Mouse (Mus musculus) hindbrain, embryonic 11.5 days (tissue): ENCODE measurements around the gene Golga2. TPM values are rescaled to one million over a fixed set of nuclear protein-coding genes. Genes with fewer than 3 reads are reported as not detected.
A peak's percentile ranks its signal among the peaks of the same experiment; 100 is the strongest.

Source experiments
- ATAC-seq: fragments of 200-750 bp; cut with Nextera tagmentation; 2 replicates; pipeline ENCODE4 v1.8.0; 2017; ENCODE audit warnings: mild to moderate bottlenecking, moderate TSS enrichment, moderate library complexity; ENCODE audit not compliant: low FRiP score
- DNase-seq: peaks from one replicate; pipeline ENCODE4 v3.0.0-alpha.2; 2015; ENCODE audit warnings: low spot score
- H3K27ac ChIP-seq: fragments of 300-500 bp; sonication (generic); 2 replicates; pipeline ENCODE4 v1.5.1; 2014; ENCODE audit warnings: mild to moderate bottlenecking, low read depth, low read length
- H3K27me3 ChIP-seq: fragments of 300-500 bp; sonication (generic); 2 replicates; pipeline ENCODE4 v1.6.1; 2014; ENCODE audit warnings: mild to moderate bottlenecking, low read length, moderate library complexity, mixed read lengths; ENCODE audit not compliant: control insufficient read depth, insufficient read depth
- H3K36me3 ChIP-seq: fragments of 300-500 bp; sonication (generic); 2 replicates; pipeline ENCODE4 v1.6.1; 2014; ENCODE audit warnings: mild to moderate bottlenecking, low read length, moderate library complexity, mixed read lengths; ENCODE audit not compliant: control insufficient read depth, insufficient read depth
- H3K4me1 ChIP-seq: fragments of 300-500 bp; sonication (generic); replicated peaks from 2 replicates; pipeline ENCODE4 v1.6.1; 2014; ENCODE audit warnings: low read length, mixed read lengths; ENCODE audit not compliant: control insufficient read depth, insufficient read depth
- H3K4me2 ChIP-seq: fragments of 300-500 bp; sonication (generic); replicated peaks from 2 replicates; pipeline ENCODE4 v1.6.1; 2014; ENCODE audit warnings: mild to moderate bottlenecking, low read depth, low read length
- H3K4me3 ChIP-seq: fragments of 300-500 bp; sonication (generic); 2 replicates; pipeline ENCODE4 v1.5.1; 2014; ENCODE audit warnings: low read depth, low read length
- H3K9ac ChIP-seq: fragments of 300-500 bp; sonication (generic); 2 replicates; pipeline ENCODE4 v1.6.1; 2014; ENCODE audit warnings: low read depth, low read length
- H3K9me3 ChIP-seq: fragments of 300-500 bp; sonication (generic); 2 replicates; pipeline ENCODE4 v1.6.1; 2016; ENCODE audit warnings: low read length; ENCODE audit not compliant: control insufficient read depth
- WGBS: fragments of 180-500 bp; shearing (Covaris S2); extraction: QIAGEN DNeasy Blood & Tissue Kit; methylation state at CpG from one replicate; pipeline ENCODE4 v1.1.7; 2014; 5-methylcytosine and 5-hydroxymethylcytosine counted together
- polyA plus RNA-seq: library from polyadenylated mRNA; unstranded; fragments of >200 nt; fragmentation: Nextera tagmentation; extraction: Ambion mirVana; gene quantifications from 2 replicates; pipeline ENCODE4 v1.2.1, GENCODE M21; 2014

Gene Golga2
- polyA plus RNA-seq, result 14.6 and 17.7 TPM in 2 replicates

GRCm38 (mm10) chr2:32287334-32287840, at the start of gene Golga2:
TSS of gene Golga2 (plus strand) at chr2:32287384.
- under 1% methylated on average over 22 of the region's 23 CpGs for WGBS

GRCm38 (mm10) chr2:32237571-32237970, 49.6 kb upstream of the Golga2 start:
- DNase-seq, result no peak
- peak overlapping the region; percentile 68 for H3K4me3 ChIP-seq
- no peaks in the 10 kb centered on the region for H3K36me3 ChIP-seq
- no peaks in the 10 kb centered on the region for H3K9me3 ChIP-seq
- H3K27ac ChIP-seq, result no peak overlapping the region
- H3K27me3 ChIP-seq, result no peaks in the 10 kb centered on the region
- H3K9ac ChIP-seq, result peak overlapping the region; percentile 73
- 46% methylated on average over 4 of the region's 4 CpGs for WGBS
- peak overlapping the region; percentile 86 for H3K4me2 ChIP-seq
- H3K4me1 ChIP-seq, result no peaks in the 10 kb centered on the region
- no peak for ATAC-seq

More at GRCm38 (mm10) chr2:32287334-32287840, at the start of gene Golga2:
- Histone ChIP-seq H3K9me3 (no peaks in the 10 kb centered on the region), H3K27me3 (no peaks in the 10 kb centered on the region), H3K4me2 (peak within 1 kb of the TSS; percentile 82), H3K27ac (peak within 1 kb of the TSS; percentile 67), H3K4me3 (peak within 1 kb of the TSS; percentile 98), H3K9ac (peak within 1 kb of the TSS; percentile 90), H3K4me1 (no peaks in the 10 kb centered on the region), H3K36me3 (no peaks in the 10 kb centered on the region)
- no peak; the same call in 1 of the 2 replicates for ATAC-seq
- no peak for DNase-seq

GRCm38 (mm10) chr2:32238708-32239435, 48.3 kb upstream of the Golga2 start:
- 91% methylated on average over 9 of the region's 9 CpGs for WGBS
- DNase-seq, result no peak
- Histone ChIP-seq H3K27me3 (no peaks in the 10 kb centered on the region), H3K4me1 (no peaks in the 10 kb centered on the region), H3K4me2 (no peak overlapping the region), H3K36me3 (no peaks in the 10 kb centered on the region), H3K27ac (no peak overlapping the region), H3K4me3 (no peak overlapping the region), H3K9ac (no peak overlapping the region), H3K9me3 (no peaks in the 10 kb centered on the region)
- no peak for ATAC-seq

GRCm38 (mm10) chr2:32240591-32240990, 46.6 kb upstream of the Golga2 start:
- Histone ChIP-seq H3K9ac (no peak overlapping the region), H3K4me2 (no peak overlapping the region), H3K4me3 (no peak overlapping the region), H3K9me3 (no peaks in the 10 kb centered on the region), H3K36me3 (no peaks in the 10 kb centered on the region), H3K27ac (no peak overlapping the region), H3K4me1 (no peaks in the 10 kb centered on the region), H3K27me3 (no peaks in the 10 kb centered on the region)
- 83% methylated on average over 5 of the region's 5 CpGs for WGBS
- DNase-seq (no peak), ATAC-seq (no peak)

- H3K4me3 ChIP-seq, result no peak overlapping the region
- H3K4me2 ChIP-seq, result no peak overlapping the region
- no peaks in the 10 kb centered on the region for H3K9me3 ChIP-seq
- no peak for DNase-seq
- H3K9ac ChIP-seq, result no peak overlapping the region
- H3K27ac ChIP-seq, result no peak overlapping the region
- H3K36me3 ChIP-seq, result no peaks in the 10 kb centered on the region
- 90% methylated on average over 4 of the region's 4 CpGs for WGBS
- no peaks in the 10 kb centered on the region for H3K27me3 ChIP-seq
- H3K4me1 ChIP-seq, result no peaks in the 10 kb centered on the region
- ATAC-seq, result no peak
Observed at GRCm38 (mm10) chr2:32242986-32243385, 44.2 kb upstream of the Golga2 start.

GRCm38 (mm10) chr2:32246741-32247140, 40.4 kb upstream of the Golga2 start:
- Histone ChIP-seq H3K9ac (no peak overlapping the region), H3K36me3 (no peaks in the 10 kb centered on the region), H3K27ac (no peak overlapping the region), H3K9me3 (no peaks in the 10 kb centered on the region), H3K4me2 (no peak overlapping the region), H3K4me1 (no peaks in the 10 kb centered on the region), H3K4me3 (no peak overlapping the region), H3K27me3 (no peaks in the 10 kb centered on the region)
- WGBS, result 85% methylated on average over 4 of the region's 4 CpGs
- no peak for ATAC-seq
- DNase-seq, result no peak

- Histone ChIP-seq H3K36me3 (0 out of 2 replicates have a peak, but pooled peaks cover 3% of the 10 kb centered on the region), H3K9ac (no peak overlapping the region), H3K4me3 (no peak overlapping the region), H3K4me2 (no peak overlapping the region), H3K27me3 (no peaks in the 10 kb centered on the region), H3K4me1 (no peaks in the 10 kb centered on the region), H3K9me3 (no peaks in the 10 kb centered on the region), H3K27ac (no peak overlapping the region)
- 83% methylated on average over 10 of the region's 10 CpGs for WGBS
- DNase-seq (no peak), ATAC-seq (no peak)
Observed at GRCm38 (mm10) chr2:32248377-32249361, 38.5 kb upstream of the Golga2 start.

- Histone ChIP-seq H3K4me2 (no peak overlapping the region), H3K27me3 (no peaks in the 10 kb centered on the region), H3K36me3 (0 out of 2 replicates have a peak, but pooled peaks cover 5% of the 10 kb centered on the region), H3K9me3 (no peaks in the 10 kb centered on the region), H3K4me1 (no peaks in the 10 kb centered on the region), H3K9ac (no peak overlapping the region), H3K4me3 (no peak overlapping the region), H3K27ac (no peak overlapping the region)
- WGBS, result 90% methylated on average over 12 of the region's 12 CpGs
- DNase-seq (no peak), ATAC-seq (no peak)
Observed at GRCm38 (mm10) chr2:32251791-32252527, 35.2 kb upstream of the Golga2 start.
